Mouse (Mus musculus) cerebellum, adult (tissue): ENCODE data around the gene Actn4.

ENCODE experiments used
- ATAC-seq: cut with Nextera tagmentation; 2 replicates; pipeline ENCODE4 v1.9.2; 2017; ENCODE audit warnings: mild to moderate bottlenecking, moderate library complexity, mixed read lengths; ENCODE audit not compliant: insufficient number of reproducible peaks, low FRiP score, low TSS enrichment

The Actn4 gene

GRCm38 (mm10) chr7:28926172-28926571 lies 36.0 kb downstream of the Actn4 start:
- no peak for ATAC-seq

DNA sequence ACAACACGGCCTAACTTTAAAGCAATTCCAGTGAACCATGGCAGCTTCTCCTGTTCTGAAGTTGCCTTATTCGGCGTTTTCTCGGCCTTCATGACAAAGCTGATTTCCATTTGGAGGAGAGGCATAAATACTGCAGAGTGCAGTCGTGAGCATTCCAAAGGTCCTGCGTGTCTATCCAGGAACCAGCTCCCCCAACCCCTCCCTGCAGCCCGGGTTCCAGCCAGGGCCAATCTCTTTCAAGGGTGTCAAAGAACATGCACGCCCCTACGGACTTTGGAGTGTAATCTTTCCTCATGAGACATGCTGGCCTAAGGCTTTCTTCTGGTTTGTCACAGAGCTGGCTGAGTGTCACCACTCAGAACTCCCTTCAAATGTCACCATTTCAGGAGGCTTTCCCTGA lies 36.8 kb downstream of the Actn4 start:
- no peak for ATAC-seq

- ATAC-seq = no peak
Measured at GRCm38 (mm10) chr7:28924802-28925201, 37.3 kb downstream of the Actn4 start.

- no peak for ATAC-seq
Measured at GRCm38 (mm10) chr7:28923865-28924291, 38.3 kb downstream of the Actn4 start.

DNA sequence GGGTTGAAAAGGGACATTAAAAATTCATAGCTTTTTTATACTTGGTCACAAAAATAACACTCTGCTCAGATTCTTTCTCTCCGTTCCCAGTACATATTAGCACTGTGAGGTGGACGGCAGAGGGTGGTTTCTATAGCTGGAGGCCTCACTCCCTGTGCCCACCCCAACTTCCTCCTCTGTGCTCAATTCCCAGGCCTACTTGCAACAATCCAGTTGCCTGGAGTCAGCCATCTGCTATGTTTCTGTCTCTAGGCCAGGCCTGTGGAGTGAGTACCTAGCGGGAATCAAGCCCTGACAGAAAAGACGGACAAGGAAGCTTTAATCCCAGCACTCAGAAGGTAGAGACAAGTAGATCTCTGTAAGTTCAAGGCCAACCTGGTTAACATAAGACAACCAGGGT lies 39.5 kb downstream of the Actn4 start:
- no peak for ATAC-seq

DNA sequence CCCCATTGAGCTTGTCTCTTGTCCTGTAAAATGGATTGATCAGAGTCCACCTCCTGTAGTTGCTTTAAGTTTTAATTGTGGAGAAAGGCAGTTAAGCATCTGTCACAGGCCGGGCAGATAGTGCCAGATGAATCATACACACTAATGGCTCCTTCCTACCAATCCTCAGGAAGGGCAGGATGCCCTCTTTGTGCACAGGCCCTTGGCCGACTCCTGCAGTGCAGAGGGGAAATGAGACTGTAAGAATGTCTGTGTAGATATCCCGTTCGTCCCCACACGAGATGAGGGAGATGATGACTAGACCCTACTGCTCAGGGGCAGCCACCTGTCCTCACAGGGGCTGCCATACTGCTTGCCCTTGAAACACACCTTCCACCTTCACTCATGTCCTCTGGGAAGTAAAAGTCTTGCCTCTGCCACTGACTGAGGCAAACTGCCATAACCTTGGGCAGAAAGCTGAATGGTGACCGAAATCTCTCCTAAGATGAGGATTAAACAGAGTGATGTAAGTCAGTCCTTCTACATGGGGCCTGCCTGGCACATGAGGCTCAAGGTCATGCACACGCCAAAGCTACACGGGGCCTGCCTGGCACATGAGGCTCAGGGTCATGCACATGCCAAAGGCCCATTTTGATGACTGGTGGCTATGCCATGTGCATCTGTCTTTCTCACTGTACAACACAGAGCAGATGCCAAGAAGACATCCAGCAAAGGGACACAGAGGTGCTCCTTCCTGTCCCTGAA lies 40.2 kb downstream of the Actn4 start:
- ATAC-seq = no peak

DNA sequence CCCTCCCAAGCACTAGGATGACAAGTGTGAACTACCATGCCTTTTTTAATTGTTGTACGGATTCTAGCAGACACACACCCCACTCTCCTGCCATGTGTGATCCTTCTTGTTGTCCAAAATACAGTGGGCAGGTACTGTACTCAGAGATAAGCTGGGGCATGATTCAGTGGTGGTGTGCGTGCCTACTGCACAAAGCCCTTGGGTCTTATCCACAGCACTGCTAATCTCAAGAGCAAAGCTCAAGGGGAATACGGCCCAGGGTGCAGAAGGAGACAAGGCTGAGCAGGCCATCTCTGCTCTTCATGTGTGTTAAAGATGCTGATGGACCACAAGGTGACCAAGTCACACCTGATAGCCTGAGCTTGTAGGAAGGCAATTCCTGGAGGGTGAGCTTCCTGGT lies 41.0 kb downstream of the Actn4 start:
- ATAC-seq = no peak

DNA sequence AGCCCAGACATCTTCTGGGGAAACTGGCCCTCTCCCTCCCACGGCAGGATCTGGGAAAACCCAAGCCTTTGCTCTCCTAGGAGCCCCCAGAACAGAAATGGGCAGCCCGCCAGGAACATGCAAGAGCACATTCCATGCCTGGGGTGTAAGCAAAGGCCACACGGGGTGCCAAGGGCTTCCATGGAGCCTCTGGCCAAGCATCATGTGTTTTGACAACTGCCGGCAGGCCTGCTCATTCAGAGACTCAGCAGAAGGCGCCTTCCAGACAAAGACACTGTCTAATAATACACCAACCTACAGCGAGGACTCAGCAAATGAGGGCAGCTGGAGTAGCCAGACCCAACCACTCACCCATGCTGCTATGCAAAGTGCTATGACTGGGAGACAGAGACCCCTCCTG lies 42.3 kb downstream of the Actn4 start:
- ATAC-seq = peak; percentile 50; the same call in 1 of the 2 replicates

DNA sequence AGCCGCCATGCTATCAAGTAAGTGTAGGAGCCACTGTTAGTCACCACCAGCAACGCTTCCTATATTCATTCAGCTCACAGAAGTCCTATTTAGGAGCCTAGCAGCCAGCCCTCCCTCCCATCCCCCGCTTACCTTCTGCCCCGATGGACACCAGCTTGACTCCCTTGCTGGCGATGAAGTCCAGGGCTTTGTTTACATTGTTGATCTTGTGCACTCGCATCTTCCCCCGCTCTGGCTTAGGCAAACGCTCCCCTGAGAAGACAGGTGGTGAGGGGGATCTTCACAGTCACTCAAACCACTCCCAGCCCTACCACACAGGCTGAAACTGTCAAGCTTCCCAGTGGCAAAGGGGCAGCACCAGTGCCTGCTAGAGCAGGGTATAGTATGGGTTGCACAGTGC lies 43.6 kb downstream of the Actn4 start:
- ATAC-seq = no peak

DNA sequence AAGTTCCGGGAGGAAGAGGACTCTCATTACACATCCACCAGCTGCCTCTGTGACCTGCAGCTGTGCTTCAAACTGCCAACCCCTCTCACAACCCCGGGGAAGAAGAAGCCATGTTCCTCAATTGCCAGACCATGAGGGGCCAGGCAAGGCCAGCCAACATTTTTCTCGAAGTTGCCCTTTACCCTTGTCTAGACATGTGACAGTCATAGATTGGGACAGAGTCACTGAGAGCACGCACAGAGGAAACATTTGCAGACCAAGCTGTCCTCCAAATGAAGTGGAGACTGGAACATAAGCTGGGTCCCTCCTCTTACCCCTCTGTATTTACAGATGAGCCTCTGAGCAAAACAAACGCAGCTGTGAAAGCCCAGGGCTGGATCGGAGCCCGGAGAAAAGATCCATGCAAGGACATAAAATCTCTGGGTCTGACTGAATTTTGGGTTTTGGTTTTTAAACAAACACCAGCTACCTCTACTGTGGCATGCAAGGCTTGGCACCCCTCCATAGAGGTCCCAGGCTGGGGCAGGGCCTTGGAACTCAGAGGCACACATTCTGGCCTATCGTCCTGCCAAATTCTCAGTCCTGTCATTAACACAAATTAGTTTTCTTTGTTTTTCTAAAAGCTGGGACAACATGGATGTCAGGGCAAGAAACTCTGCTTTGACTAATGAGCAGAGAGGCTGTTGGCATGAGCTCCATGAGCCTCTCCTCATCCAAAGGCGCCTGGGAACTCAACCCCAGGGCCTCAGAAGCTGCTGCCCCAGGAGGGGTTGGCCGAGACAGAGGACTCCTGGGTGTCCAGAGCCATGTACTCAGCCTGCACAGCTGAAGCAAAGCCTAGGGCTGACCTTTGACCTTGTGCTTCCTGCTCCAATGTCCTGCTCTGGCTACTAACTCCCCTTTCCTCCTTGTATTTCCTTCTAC lies 44.4 kb downstream of the Actn4 start:
- ATAC-seq = no peak

DNA sequence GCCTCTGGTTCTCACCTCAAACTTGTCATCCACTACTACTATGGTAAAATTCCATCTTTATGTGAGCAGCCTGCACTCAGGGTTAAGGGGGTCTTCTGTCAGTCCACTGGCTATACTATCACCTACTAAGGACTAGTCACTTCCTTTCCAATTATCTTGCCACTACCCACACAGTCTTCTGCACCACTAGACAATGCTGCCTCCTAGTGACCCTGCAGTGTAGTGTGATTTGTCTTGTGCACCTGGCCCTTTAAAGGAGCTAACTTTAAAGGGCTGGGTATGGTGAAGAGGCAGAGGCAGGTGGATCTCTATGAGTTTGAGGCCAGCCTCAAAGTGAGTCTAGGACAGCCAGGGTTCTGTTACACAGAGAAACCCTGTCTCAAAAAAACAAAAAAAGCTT lies 45.6 kb downstream of the Actn4 start:
- ATAC-seq = no peak

DNA sequence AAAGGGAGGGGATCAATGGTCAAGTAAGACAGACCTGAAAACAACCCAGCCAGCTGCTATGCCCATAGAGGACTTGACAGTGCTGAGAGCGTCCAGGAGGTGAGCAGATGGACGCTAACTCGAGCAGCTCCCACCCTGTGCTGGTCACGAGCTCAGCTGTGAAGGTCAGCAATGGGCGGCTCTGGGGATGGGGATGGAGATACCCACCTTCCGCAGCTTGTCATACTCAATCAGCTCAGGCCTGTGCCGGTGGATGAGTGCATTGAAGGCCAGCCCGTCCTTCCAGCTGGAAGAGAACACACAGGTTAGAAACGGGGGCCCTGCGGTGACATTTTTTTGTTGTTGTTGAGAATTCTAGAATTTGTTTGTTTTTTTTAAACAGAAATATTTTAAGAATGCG lies 49.0 kb downstream of the Actn4 start:
- ATAC-seq = no peak

DNA sequence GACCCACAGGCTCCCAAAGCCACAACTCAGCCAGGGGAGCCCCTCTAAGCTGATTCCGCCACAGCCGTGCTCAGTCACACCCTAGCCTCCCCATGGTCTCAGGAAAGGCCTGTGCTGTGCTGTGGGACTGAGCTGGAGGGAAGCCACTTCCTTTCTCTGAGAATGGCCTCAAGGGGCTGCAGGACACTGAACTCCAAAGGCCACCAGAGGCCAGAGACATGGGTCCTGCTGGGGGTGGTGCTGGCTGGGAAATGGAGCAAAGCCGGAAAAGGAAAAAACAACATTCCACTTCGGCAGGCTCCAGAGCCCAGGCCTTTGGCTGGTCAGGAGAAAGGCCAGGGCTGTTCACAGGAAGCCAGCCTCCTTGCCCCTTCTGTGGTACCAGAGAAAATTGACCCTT lies 50.5 kb downstream of the Actn4 start:
- no peak for ATAC-seq

DNA sequence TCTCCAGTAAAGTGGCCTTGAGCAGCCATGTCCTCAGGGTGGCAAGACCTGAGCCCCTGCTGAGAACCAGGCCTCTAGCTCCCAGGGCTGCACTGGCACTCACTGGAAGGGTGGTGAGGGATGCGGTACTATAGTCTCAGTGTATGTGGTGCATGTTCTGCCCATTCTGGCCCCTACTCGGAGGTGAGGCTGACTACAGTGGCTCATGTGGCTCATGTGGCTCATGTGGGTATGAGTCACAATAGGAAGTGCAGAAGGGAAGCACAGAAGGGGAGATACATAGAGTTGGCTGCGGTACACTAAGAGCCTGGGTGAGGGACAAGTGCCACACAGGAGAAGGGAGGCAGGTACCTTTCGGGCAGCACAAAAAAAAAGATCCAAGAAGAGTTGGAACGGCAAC lies 54.9 kb downstream of the Actn4 start:
- ATAC-seq = 0 out of 2 replicates have a peak, but pooled peaks have one; percentile 51

DNA sequence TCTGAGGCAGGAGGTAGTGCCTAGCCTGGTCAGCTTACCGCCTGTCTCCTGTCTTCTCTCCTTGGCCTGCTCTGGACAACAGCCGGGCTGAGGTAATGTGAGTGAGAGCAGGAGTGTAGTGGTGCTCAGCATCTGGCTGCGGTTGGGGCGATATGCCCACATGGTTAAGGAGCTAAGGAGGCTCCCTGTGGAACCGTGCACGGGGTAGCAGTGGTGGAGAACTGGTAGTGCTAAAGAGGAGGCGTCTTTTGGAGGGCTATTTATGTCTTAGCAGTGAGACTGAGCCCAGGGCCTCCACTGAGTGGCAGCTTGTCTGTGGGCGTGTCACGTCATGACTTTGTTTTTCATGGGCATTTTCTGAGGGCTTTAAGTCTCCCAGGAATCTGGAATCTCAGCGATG lies 58.4 kb downstream of the Actn4 start:
- ATAC-seq = no peak

DNA sequence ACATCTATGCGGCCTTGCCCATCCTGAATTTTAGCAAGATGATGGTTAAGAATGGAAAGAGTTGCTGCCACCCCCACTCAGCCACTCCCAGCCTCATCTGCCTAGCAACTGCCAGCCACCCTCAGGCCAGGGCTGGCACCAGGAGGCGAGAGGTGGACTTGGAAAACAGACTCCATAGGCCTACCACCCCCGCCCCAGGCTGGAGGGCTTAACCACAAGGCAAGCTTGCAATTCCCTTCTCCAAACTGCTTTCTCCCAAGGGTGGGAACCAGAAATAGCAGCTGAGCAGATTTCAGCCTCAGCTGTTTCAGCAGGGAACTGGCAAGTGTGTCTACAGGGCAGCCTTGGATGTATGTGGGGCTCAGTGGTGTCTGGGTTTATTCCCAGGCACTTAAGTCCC lies 59.3 kb downstream of the Actn4 start:
- ATAC-seq = peak; percentile 40; the same call in 1 of the 2 replicates

DNA sequence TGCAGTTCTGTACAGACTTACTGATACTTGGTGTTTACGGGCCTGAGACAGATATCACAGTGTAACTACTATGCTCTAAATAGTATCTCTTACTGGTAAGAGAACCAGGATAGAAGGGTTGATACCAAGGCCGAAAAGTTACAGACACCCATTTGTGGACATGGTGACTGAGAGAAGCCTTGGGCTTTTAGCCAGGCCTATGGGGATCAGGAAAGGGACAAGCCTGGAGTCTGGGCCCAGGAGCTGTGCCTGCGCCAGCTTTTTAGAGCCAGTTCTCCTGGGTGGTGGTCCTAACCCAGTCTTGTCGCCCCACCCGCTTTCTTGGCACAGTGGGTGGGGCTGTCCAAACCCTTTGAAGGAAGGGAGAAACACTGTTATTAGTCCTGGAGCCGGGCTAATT lies 60.0 kb downstream of the Actn4 start:
- no peak for ATAC-seq

DNA sequence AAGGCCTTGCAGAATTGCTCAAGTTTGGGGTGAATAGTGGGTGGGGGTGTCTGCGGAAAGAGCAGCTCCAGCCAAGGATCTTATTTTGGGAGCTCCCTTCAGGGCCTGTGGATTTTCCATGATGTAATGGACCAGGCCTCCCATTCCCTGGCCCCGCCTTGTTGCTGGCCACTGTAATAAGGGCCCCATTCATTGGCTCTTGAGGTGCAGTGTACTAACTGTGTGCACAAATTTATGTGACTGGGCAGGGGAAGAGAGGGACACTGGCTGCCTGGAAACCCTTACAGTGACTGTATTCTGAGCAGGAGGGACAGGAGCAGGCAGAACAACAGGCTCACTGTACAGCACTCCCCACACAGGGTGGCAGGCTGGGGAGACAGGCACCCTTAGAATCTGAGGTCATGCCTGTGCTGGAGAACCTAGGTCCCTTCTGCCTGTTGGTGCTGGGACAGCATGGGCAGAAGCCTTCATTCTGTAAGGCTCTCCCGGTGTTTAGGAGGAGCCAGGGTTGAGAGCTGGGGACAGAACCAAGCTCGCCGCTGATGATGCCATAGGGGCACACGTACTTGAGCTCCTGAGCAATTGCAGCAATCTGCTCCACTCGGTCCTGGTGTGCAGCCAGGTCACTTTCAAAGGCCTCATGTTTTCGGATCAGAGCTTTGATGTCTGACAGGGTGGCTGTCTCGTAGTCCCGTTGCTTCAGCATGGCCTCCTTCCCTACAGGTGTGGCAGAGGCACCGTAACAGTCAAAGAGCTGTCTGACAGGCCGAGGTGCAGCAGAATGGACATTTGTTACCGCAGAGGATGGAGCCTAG lies 60.6 kb downstream of the Actn4 start:
- no peak for ATAC-seq

DNA sequence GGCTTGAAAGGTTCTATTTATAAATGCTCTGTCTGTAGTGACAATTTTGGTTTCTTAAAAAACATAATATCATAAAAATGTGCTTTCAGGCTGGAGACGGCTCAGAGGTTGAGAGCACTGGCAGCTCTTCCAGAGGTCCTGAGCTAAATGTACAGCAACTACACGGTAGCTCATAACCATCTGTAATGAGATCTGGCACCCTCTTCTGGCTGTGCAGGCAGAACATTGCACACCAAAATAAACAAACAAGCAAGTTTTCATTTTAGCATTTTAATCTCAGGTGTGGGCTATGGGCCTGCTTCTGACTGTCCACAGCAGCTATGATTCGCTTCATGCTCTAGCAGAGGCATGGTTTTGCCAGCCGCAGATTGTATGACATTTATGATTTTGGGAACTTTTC lies 62.2 kb downstream of the Actn4 start:
- ATAC-seq = no peak

GRCm38 (mm10) chr7:28897661-28898060 lies 64.5 kb downstream of the Actn4 start:
- no peak for ATAC-seq

- ATAC-seq = no peak
Measured at GRCm38 (mm10) chr7:28894942-28895341, 67.2 kb downstream of the Actn4 start.
